Mouse (Mus musculus) heart, adult 9 months (tissue): ENCODE data around the gene Hesx1.

ENCODE experiments used
- DNase-seq, 2 experiments: peaks; one replicate each; pipeline ENCODE4 v3.0.0; 2022; ENCODE audit warnings: low spot score in 2 of 2

The Hesx1 gene

GRCm38 (mm10) chr14:27013658-27014057, 19.4 kb downstream of the Hesx1 start:
- DNase-seq, result no peak

GRCm38 (mm10) chr14:27017936-27018335, 23.7 kb downstream of the Hesx1 start:
- DNase-seq, result no peak

- no peak for DNase-seq
Measured at GRCm38 (mm10) chr14:27019850-27020249, 25.6 kb downstream of the Hesx1 start.

- DNase-seq, result no peak
Measured at GRCm38 (mm10) chr14:27022876-27023275, 28.7 kb downstream of the Hesx1 start.

GRCm38 (mm10) chr14:27024664-27025063, 30.4 kb downstream of the Hesx1 start:
- DNase-seq, result no peak

- peak in 1 of 2 experiments; percentile 45 for DNase-seq
Measured at GRCm38 (mm10) chr14:27029771-27030173, 35.6 kb downstream of the Hesx1 start.

- peak; percentile 26 to 70 for DNase-seq
Measured at GRCm38 (mm10) chr14:27031142-27031541, 36.9 kb downstream of the Hesx1 start.

- no peak for DNase-seq
Measured at GRCm38 (mm10) chr14:27037513-27037912, 43.3 kb downstream of the Hesx1 start.

GRCm38 (mm10) chr14:27038783-27039182, 44.6 kb downstream of the Hesx1 start, which contains the start of gene Il17rd:
TSS of gene Il17rd (plus strand) at chr14:27038941.
- peak; percentile 94 to 95 for DNase-seq

- peak; percentile 21 to 40 for DNase-seq
Measured at GRCm38 (mm10) chr14:27039281-27040248, 45.3 kb downstream of the Hesx1 start.

- no peak for DNase-seq
Measured at GRCm38 (mm10) chr14:27040451-27040850, 46.2 kb downstream of the Hesx1 start.

GRCm38 (mm10) chr14:27042280-27042983, 48.2 kb downstream of the Hesx1 start:
- no peak for DNase-seq

- no peak for DNase-seq
Measured at GRCm38 (mm10) chr14:27043416-27043815, 49.2 kb downstream of the Hesx1 start.

- DNase-seq, result peak; percentile 68 to 69
Measured at GRCm38 (mm10) chr14:27044221-27044966, 50.2 kb downstream of the Hesx1 start.

- DNase-seq, result peak; percentile 48 to 67
Measured at GRCm38 (mm10) chr14:27044967-27045361, 50.7 kb downstream of the Hesx1 start.

- DNase-seq, result no peak
Measured at GRCm38 (mm10) chr14:27048231-27048956, 54.2 kb downstream of the Hesx1 start.

- no peak for DNase-seq
Measured at GRCm38 (mm10) chr14:27050043-27050442, 55.8 kb downstream of the Hesx1 start.

GRCm38 (mm10) chr14:27050560-27051510, 56.6 kb downstream of the Hesx1 start:
- DNase-seq, result no peak

GRCm38 (mm10) chr14:27051511-27051895, 57.3 kb downstream of the Hesx1 start:
- no peak for DNase-seq
